Mouse (Mus musculus) midbrain, embryonic 11.5 days (tissue): ENCODE measurements at regions not wholly inside any gene's neighbourhood (a gene's known extent, or its start where the extent isn't known, plus 50 kb on each side); places are given as distances from the start of the nearest gene placed in this dataset.

Experiments used
- ATAC-seq: fragments of 200-750 bp; cut with Nextera tagmentation; 2 replicates; pipeline ENCODE4 v1.8.0; 2017; ENCODE audit warnings: moderate TSS enrichment, moderate library complexity; ENCODE audit not compliant: low FRiP score
- DNase-seq: peaks from one replicate; pipeline ENCODE4 v3.0.0; 2015; ENCODE audit warnings: low spot score; ENCODE audit errors: missing footprints
- H3K27ac ChIP-seq: fragments of 300-500 bp; sonication (generic); 2 replicates; pipeline ENCODE4 v1.5.1; 2014; ENCODE audit warnings: low read depth, low read length
- H3K27me3 ChIP-seq: fragments of 300-500 bp; sonication (generic); 2 replicates; pipeline ENCODE4 v1.6.1; 2014; ENCODE audit warnings: mild to moderate bottlenecking, low read length, moderate library complexity, mixed read lengths; ENCODE audit not compliant: control insufficient read depth, insufficient read depth
- H3K36me3 ChIP-seq: fragments of 300-500 bp; sonication (generic); 2 replicates; pipeline ENCODE4 v1.6.1; 2014; ENCODE audit warnings: mild to moderate bottlenecking, low read length, moderate library complexity, mixed read lengths; ENCODE audit not compliant: control insufficient read depth, insufficient read depth
- H3K4me1 ChIP-seq: fragments of 300-500 bp; sonication (generic); 2 replicates; pipeline ENCODE4 v1.6.1; 2014; ENCODE audit warnings: low read length; ENCODE audit not compliant: control insufficient read depth, insufficient read depth
- H3K4me2 ChIP-seq: fragments of 300-500 bp; sonication (generic); 2 replicates; pipeline ENCODE4 v1.6.1; 2014; ENCODE audit warnings: mild to moderate bottlenecking, moderate library complexity
- H3K4me3 ChIP-seq: fragments of 300-500 bp; sonication (generic); 2 replicates; pipeline ENCODE4 v1.5.1; 2014; ENCODE audit warnings: low read depth, low read length
- H3K9ac ChIP-seq: fragments of 300-500 bp; sonication (generic); 2 replicates; pipeline ENCODE4 v1.6.1; 2014; ENCODE audit warnings: low read length
- H3K9me3 ChIP-seq: fragments of 300-500 bp; sonication (generic); 2 replicates; pipeline ENCODE4 v1.6.1; 2016; ENCODE audit warnings: low read length; ENCODE audit not compliant: control insufficient read depth
- WGBS: fragments of 180-500 bp; shearing (Covaris S2); extraction: QIAGEN DNeasy Blood & Tissue Kit; methylation state at CpG from one replicate; pipeline ENCODE4 v1.1.7; 2014; 5-methylcytosine and 5-hydroxymethylcytosine counted together

GRCm38 (mm10) chr11:31282136-31282535 is 87.7 kb downstream of the Stc2 start:
- H3K9ac ChIP-seq: no peak overlapping the region
- no peaks in the 10 kb centered on the region for H3K9me3 ChIP-seq
- ATAC-seq: no peak
- no peak overlapping the region for H3K4me3 ChIP-seq
- no peak overlapping the region for H3K4me2 ChIP-seq
- DNase-seq: no peak
- no peaks in the 10 kb centered on the region for H3K4me1 ChIP-seq
- no peaks in the 10 kb centered on the region for H3K36me3 ChIP-seq
- H3K27me3 ChIP-seq: no peaks in the 10 kb centered on the region
- H3K27ac ChIP-seq: no peak overlapping the region
- WGBS: 81% methylated on average over 2 of the region's 2 CpGs

GRCm38 (mm10) chr11:31248467-31248866 is 66.2 kb upstream of the Gm17332 start:
- no peaks in the 10 kb centered on the region for H3K36me3 ChIP-seq
- peak; percentile 58 for ATAC-seq
- no peak overlapping the region for H3K9ac ChIP-seq
- H3K9me3 ChIP-seq: no peaks in the 10 kb centered on the region
- H3K4me1 ChIP-seq: no peaks in the 10 kb centered on the region
- no peak overlapping the region for H3K27ac ChIP-seq
- no peaks in the 10 kb centered on the region for H3K27me3 ChIP-seq
- peak; percentile 96 for DNase-seq
- no peak overlapping the region for H3K4me3 ChIP-seq
- no peak overlapping the region for H3K4me2 ChIP-seq
- WGBS: 22% methylated on average over 2 of the region's 2 CpGs
